Mouse (Mus musculus) ES-E14 (cell line): ENCODE measurements around the gene Tbx6. TPM values are rescaled to one million over a fixed set of nuclear protein-coding genes. Genes with fewer than 3 reads are reported as not detected.

ENCODE experiments used
- DNase-seq: peaks from one replicate; pipeline ENCODE4 v3.0.0-alpha.2; 2013; ENCODE audit warnings: low read depth, low spot score
- H3K27ac ChIP-seq: 2 replicates; pipeline ENCODE4 v1.5.1; 2012; ENCODE audit warnings: low read depth, mild to moderate bottlenecking, low read length, moderate library complexity, mixed read lengths; ENCODE audit not compliant: poor library complexity, insufficient read depth, severe bottlenecking
- H3K36me3 ChIP-seq: 2 replicates; pipeline ENCODE4 v1.6.1; 2012; ENCODE audit warnings: mild to moderate bottlenecking, low read length, moderate library complexity, mixed read lengths; ENCODE audit not compliant: control insufficient read depth, poor library complexity, insufficient read depth, severe bottlenecking
- H3K4me1 ChIP-seq, 2 experiments: fragments of 150-350 bp in 1 of 2; sonication (generic) in 1 of 2; 2 replicates each; pipeline ENCODE4 v1.6.1; 2012; ENCODE audit warnings: low read length in 2 of 2, mild to moderate bottlenecking in 1 of 2, mixed read lengths in 1 of 2; ENCODE audit not compliant: control insufficient read depth in 2 of 2, insufficient read depth in 2 of 2, poor library complexity in 1 of 2
- H3K4me3 ChIP-seq, 2 experiments: fragments of 150-350 bp in 1 of 2; sonication (generic) in 1 of 2; 2 replicates each; pipeline ENCODE4 v1.5.1; 2012; ENCODE audit warnings: low read length in 2 of 2, low read depth in 1 of 2, mild to moderate bottlenecking in 1 of 2, mixed read lengths in 1 of 2; ENCODE audit not compliant: insufficient read depth in 1 of 2, poor library complexity in 1 of 2, severe bottlenecking in 1 of 2
- H3K9ac ChIP-seq: 2 replicates; pipeline ENCODE4 v1.6.1; 2012; ENCODE audit warnings: low read depth, mild to moderate bottlenecking, low read length, mixed read lengths; ENCODE audit not compliant: poor library complexity, insufficient read depth, severe bottlenecking
- H3K9me3 ChIP-seq: fragments of 150-350 bp; sonication (generic); 2 replicates; pipeline ENCODE4 v1.6.1; 2012; ENCODE audit warnings: low read depth, mild to moderate bottlenecking, low read length; ENCODE audit not compliant: control insufficient read depth, insufficient read depth
- CHD2 ChIP-seq: IDR thresholded peaks from 2 replicates; pipeline ENCODE4 v1.6.1; 2014; ENCODE audit warnings: mild to moderate bottlenecking, low read depth, low read length, inconsistent platforms
- HCFC1 ChIP-seq: IDR thresholded peaks from 2 replicates; pipeline ENCODE4 v1.6.1; 2012; ENCODE audit warnings: low read length, inconsistent platforms, borderline replicate concordance; ENCODE audit not compliant: insufficient read depth
- MAFK ChIP-seq: IDR thresholded peaks from 2 replicates; pipeline ENCODE4 v1.6.1; 2014; ENCODE audit warnings: mild to moderate bottlenecking, low read depth, low read length, inconsistent platforms; ENCODE audit not compliant: insufficient read depth
- ZC3H11A ChIP-seq: IDR thresholded peaks from 2 replicates; pipeline ENCODE4 v1.6.1; 2012; ENCODE audit warnings: low read depth, mild to moderate bottlenecking, inconsistent platforms, low read length, borderline replicate concordance
- ZNF384 ChIP-seq: IDR thresholded peaks from 2 replicates; pipeline ENCODE4 v1.6.1; 2012; ENCODE audit warnings: low read depth, low read length, inconsistent platforms
- in situ Hi-C, 2 experiments: fragments of 600-800 bp; cut with MboI; formaldehyde crosslinking; loops; one replicate each; pipeline ENCODE4 v1.15.1; 2025; ENCODE audit warnings: low sequenced_read_pairs in 2 of 2, inconsistent platforms in 1 of 2; ENCODE audit not compliant: unreplicated experiment in 2 of 2
- total RNA-seq: library from RNA; depleted of rRNA; stranded (reverse); fragments of 300-350 nt; gene quantifications from 2 replicates; pipeline ENCODE4 v1.2.3, GENCODE M21; 2012

Tbx6 gene
- total RNA-seq, 1 experiment = 0.89 TPM

DNA sequence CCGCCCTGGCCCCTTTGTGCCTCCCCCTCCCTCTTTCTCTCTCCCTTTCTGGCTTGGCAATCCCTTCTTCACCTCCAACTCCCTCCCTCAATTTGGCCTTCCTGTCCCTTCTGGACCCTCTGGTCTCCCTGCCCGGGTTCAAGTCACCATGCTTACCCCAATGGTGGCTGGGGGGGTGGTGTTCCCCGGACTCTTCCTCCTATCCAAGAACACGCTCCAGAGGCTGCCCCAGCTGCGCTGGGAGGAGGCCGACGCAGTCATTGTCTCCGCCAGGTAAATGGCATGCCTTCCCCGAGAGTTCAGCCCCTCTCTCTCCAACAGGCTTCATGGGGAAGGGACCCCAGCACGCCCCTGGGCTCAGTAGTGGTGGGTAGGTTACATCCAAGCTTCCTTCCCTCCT, 42.7 kb downstream of the Tbx6 start:
- Histone ChIP-seq H3K36me3 (no peaks in the 10 kb centered on the region), H3K9me3 (no peaks in the 10 kb centered on the region), H3K9ac (no peak overlapping the region), H3K4me1 (peaks cover 2 to 14% of the 10 kb centered on the region in 2 experiments; a peak in 1 of 4 replicates), H3K27ac (no peak overlapping the region), H3K4me3 (peak overlapping the region; percentile 1 to 71; a peak in 2 of 4 replicates)
- TF ChIP-seq HCFC1 = no peak
- in situ Hi-C loops = no loop called here
- DNase-seq = no peak

DNA sequence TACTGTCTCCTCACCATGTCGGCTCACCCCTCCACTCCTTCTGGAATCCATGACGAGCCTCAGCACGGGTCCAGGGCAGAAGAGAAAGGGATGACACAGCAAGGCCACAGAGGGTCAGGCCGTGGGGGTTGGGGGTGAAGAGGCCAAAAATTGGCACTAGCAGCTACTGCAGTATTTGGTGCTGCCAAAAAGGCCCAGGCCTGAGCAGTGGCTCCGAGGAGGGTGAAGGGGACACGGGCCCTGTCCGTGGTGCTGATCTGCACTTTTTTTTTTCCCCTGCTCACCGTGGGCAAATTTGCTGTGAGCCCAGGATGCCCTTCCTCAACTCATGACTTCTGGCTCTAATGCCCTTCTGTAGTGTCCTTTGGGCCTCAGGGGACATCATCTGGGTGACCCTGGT, 44.1 kb downstream of the Tbx6 start:
- Histone ChIP-seq H3K36me3 (no peaks in the 10 kb centered on the region), H3K9ac (no peak overlapping the region), H3K9me3 (no peaks in the 10 kb centered on the region), H3K4me1 (peaks cover 2 to 21% of the 10 kb centered on the region in 2 experiments; a peak in 1 of 4 replicates), H3K4me3 (no peak overlapping the region), H3K27ac (no peak overlapping the region)
- no peak for DNase-seq
- TF ChIP-seq MAFK (no peak), ZC3H11A (no peak), ZNF384 (peak; percentile 98)
- in situ Hi-C loops = no loop called here

DNA sequence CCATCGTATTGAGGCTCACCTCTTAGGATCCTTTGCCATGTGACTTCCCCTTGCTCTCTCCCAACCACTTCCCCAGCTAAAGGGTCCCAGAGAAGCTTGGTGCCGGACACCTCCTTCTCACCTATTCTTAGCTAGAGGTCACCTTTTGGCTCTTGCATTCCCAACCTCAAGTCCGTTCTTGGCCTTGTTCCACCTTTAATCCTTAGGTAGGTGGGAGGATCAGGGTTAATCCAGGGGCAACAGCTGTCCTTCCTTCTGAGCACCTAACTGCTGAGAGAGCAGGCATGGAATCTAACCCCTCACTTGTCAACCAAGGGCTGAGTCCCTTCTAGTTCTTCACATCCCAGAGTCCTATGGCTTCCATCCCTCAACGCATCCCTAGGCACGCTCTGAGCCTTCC, 44.7 kb downstream of the Tbx6 start:
- in situ Hi-C loops = no loop called here
- no peak overlapping the region for H3K27ac ChIP-seq
- no peaks in the 10 kb centered on the region for H3K9me3 ChIP-seq
- TF ChIP-seq ZC3H11A (no peak), ZNF384 (no peak), CHD2 (no peak), MAFK (no peak), HCFC1 (no peak)
- no peak for DNase-seq
- H3K36me3 ChIP-seq = no peaks in the 10 kb centered on the region
- peaks cover 2 to 21% of the 10 kb centered on the region in 2 experiments; a peak in 1 of 4 replicates for H3K4me1 ChIP-seq
- H3K4me3 ChIP-seq = no peak overlapping the region
- no peak overlapping the region for H3K9ac ChIP-seq

DNA sequence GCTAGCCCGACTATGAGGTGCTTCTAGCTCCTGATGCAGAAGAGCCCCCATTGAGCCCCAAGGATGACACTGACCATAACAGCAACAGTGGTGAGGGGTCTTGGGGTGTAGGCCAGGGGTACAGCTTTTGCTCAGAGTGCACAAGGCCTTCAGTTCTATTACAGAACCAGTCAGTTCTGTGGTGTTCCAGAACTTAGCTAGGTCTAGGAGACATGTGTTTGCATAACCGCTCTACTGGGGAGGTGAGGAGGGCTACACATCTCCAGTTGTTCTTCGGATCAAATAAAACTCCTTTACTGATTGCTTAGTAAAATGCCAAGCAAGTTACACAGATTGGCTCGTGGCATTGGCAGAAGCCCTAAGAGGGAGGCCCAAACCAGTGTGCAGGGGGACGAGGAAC, 50.3 kb downstream of the Tbx6 start, which contains the start of gene 4930451I11Rik:
TSS of gene 4930451I11Rik (minus strand) at position 101 of the 400 bp plus-strand sequence.
- Histone ChIP-seq H3K36me3 (no peaks in the 10 kb centered on the region), H3K27ac (0 out of 2 replicates have a peak within 1 kb of the TSS, but pooled peaks have one; percentile 37), H3K9ac (peak within 1 kb of the TSS; percentile 72), H3K9me3 (no peaks in the 10 kb centered on the region), H3K4me3 (peak within 1 kb of the TSS; percentile 72 to 81), H3K4me1 (peaks cover 2 to 13% of the 10 kb centered on the region in 2 experiments; a peak in 1 of 4 replicates)
- TF ChIP-seq CHD2 = no peak
- TF ChIP-seq MAFK = no peak
- TF ChIP-seq HCFC1 = no peak
- no peak for TF ChIP-seq ZC3H11A
- no peak for TF ChIP-seq ZNF384
- in situ Hi-C loops = loop anchor here in 1 of 2 experiments (10.0 kb wide), 1 partner anchor 273 kb away; no protein-coding TSS in a partner anchor
- no peak for DNase-seq

DNA sequence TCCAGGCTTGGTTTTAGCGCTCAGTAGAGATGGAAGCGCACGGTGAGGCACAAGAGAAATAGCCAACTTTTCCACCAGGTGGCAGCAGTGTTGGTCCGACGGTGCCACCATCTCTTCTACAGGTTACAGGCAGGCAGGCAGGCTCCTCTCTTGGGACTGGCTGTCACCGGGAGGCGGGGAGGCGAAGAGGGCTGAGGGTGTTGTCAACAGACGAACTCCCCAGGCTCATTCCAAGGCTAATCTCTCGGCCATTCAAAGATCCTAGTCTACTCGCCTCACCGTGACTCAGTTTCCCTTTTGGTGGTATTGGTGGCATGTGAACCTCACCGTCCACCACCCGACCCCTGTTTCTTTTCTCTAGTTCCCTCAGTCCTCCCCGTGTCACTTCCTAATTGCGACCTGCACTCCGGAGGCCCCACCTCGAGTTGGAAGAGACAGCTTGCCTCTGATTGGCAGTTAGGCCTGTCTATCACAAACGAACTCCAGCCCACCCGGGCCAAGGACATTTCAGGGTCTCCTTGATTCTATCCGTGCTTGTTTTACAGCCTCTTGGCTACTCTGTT, 50.8 kb downstream of the Tbx6 start:
- H3K4me1 ChIP-seq = peaks cover 2 to 13% of the 10 kb centered on the region in 2 experiments; a peak in 1 of 4 replicates
- TF ChIP-seq MAFK (no peak), HCFC1 (peak; percentile 53; the same call in 1 of the 2 replicates), ZNF384 (0 out of 2 replicates have a peak, but pooled peaks have one; percentile 36), ZC3H11A (peak; percentile 81; the same call in 1 of the 2 replicates)
- peak overlapping the region; percentile 72 to 81 for H3K4me3 ChIP-seq
- DNase-seq = peak; percentile 96
- H3K9me3 ChIP-seq = no peaks in the 10 kb centered on the region
- H3K27ac ChIP-seq = 0 out of 2 replicates have a peak overlapping the region, but pooled peaks have one; percentile 37
- in situ Hi-C loops = loop anchor here in 1 of 2 experiments (10.0 kb wide), 1 partner anchor 273 kb away; no protein-coding TSS in a partner anchor
- peak overlapping the region; percentile 72 for H3K9ac ChIP-seq
- no peaks in the 10 kb centered on the region for H3K36me3 ChIP-seq
